Mouse (Mus musculus) midbrain, embryonic 16.5 days (tissue): ENCODE measurements around the gene Rtkn. TPM values are rescaled to one million over a fixed set of nuclear protein-coding genes. Genes with fewer than 3 reads are reported as not detected.

Experiments used
- ATAC-seq: fragments of 200-750 bp; cut with Nextera tagmentation; 2 replicates; pipeline ENCODE4 v1.8.0; 2017; ENCODE audit warnings: moderate TSS enrichment
- H3K27ac ChIP-seq: fragments of 300-500 bp; sonication (generic); 2 replicates; pipeline ENCODE4 v1.5.1; 2014; ENCODE audit warnings: mild to moderate bottlenecking, low read length, mixed read lengths
- H3K27me3 ChIP-seq: fragments of 300-500 bp; sonication (generic); 2 replicates; pipeline ENCODE4 v1.6.1; 2014; ENCODE audit warnings: low read depth, low read length, mixed read lengths; ENCODE audit not compliant: control insufficient read depth, insufficient read depth
- H3K36me3 ChIP-seq: fragments of 300-500 bp; sonication (generic); 2 replicates; pipeline ENCODE4 v1.6.1; 2014; ENCODE audit warnings: mild to moderate bottlenecking, low read length, moderate library complexity, mixed read lengths; ENCODE audit not compliant: control insufficient read depth, insufficient read depth
- H3K4me1 ChIP-seq: fragments of 300-500 bp; sonication (generic); 2 replicates; pipeline ENCODE4 v1.6.1; 2014; ENCODE audit warnings: mild to moderate bottlenecking, low read length, mixed read lengths; ENCODE audit not compliant: control insufficient read depth, insufficient read depth
- H3K4me2 ChIP-seq: fragments of 300-500 bp; sonication (generic); 2 replicates; pipeline ENCODE4 v1.6.1; 2014; ENCODE audit warnings: mild to moderate bottlenecking, low read length, mixed read lengths
- H3K4me3 ChIP-seq: fragments of 300-500 bp; sonication (generic); 2 replicates; pipeline ENCODE4 v1.5.1; 2014; ENCODE audit warnings: low read depth, mild to moderate bottlenecking, low read length, moderate library complexity, mixed read lengths
- H3K9ac ChIP-seq: fragments of 300-500 bp; sonication (generic); 2 replicates; pipeline ENCODE4 v1.6.1; 2014; ENCODE audit warnings: low read depth, low read length, mixed read lengths
- H3K9me3 ChIP-seq: fragments of 300-500 bp; sonication (generic); replicated peaks from 2 replicates; pipeline ENCODE4 v1.6.1; 2014; ENCODE audit warnings: mild to moderate bottlenecking, low read length, mixed read lengths; ENCODE audit not compliant: control insufficient read depth, poor library complexity, severe bottlenecking
- WGBS: fragments of 180-500 bp; shearing (Covaris S2); extraction: QIAGEN DNeasy Blood & Tissue Kit; methylation state at CpG from one replicate; pipeline ENCODE4 v1.1.7; 2014; 5-methylcytosine and 5-hydroxymethylcytosine counted together
- polyA plus RNA-seq: library from polyadenylated mRNA; unstranded; fragments of >200 nt; fragmentation: Nextera tagmentation; extraction: Ambion mirVana; gene quantifications from 2 replicates; pipeline ENCODE4 v1.2.1, GENCODE M21; 2015

The Rtkn gene
- polyA plus RNA-seq, 1 experiment from 2014 or later = 10.7 TPM

GRCm38 (mm10) chr6:83135571-83136161 lies 403 bp downstream of the Rtkn start:
- Histone ChIP-seq H3K27me3 (peaks cover 13% of the 10 kb centered on the region), H3K9ac (no peak overlapping the region), H3K27ac (no peak overlapping the region), H3K9me3 (no peaks in the 10 kb centered on the region), H3K36me3 (no peaks in the 10 kb centered on the region), H3K4me3 (no peak overlapping the region; the same call in 1 of the 2 replicates), H3K4me2 (peak overlapping the region; percentile 30; the same call in 1 of the 2 replicates), H3K4me1 (peaks cover 19% of the 10 kb centered on the region)
- WGBS = 4% methylated on average over 37 of the region's 37 CpGs
- no peak for ATAC-seq

GRCm38 (mm10) chr6:83136291-83136880 lies 1.1 kb downstream of the Rtkn start:
- Histone ChIP-seq H3K4me1 (peaks cover 19% of the 10 kb centered on the region), H3K9ac (0 out of 2 replicates have a peak overlapping the region, but pooled peaks have one; percentile 66), H3K4me2 (peak overlapping the region; percentile 54), H3K36me3 (no peaks in the 10 kb centered on the region), H3K4me3 (peak overlapping the region; percentile 37), H3K9me3 (no peaks in the 10 kb centered on the region), H3K27me3 (peaks cover 13% of the 10 kb centered on the region), H3K27ac (peak overlapping the region; percentile 81)
- ATAC-seq = no peak
- WGBS = 20% methylated on average over 5 of the region's 5 CpGs

GRCm38 (mm10) chr6:83136881-83137575 lies 1.8 kb downstream of the Rtkn start:
- Histone ChIP-seq H3K36me3 (no peaks in the 10 kb centered on the region), H3K9ac (peak overlapping the region; percentile 66), H3K27me3 (peaks cover 13% of the 10 kb centered on the region), H3K4me3 (peak overlapping the region; percentile 37), H3K27ac (peak overlapping the region; percentile 81), H3K9me3 (no peaks in the 10 kb centered on the region), H3K4me1 (peaks cover 21% of the 10 kb centered on the region), H3K4me2 (peak overlapping the region; percentile 54)
- peak; percentile 74 for ATAC-seq
- 2% methylated on average over 26 of the region's 26 CpGs for WGBS

- H3K9ac ChIP-seq = peak overlapping the region; percentile 66
- peak overlapping the region; percentile 37 for H3K4me3 ChIP-seq
- H3K4me2 ChIP-seq = peak overlapping the region; percentile 54
- H3K36me3 ChIP-seq = no peaks in the 10 kb centered on the region
- 2% methylated on average over 12 of the region's 12 CpGs for WGBS
- H3K27ac ChIP-seq = peak overlapping the region; percentile 81
- no peaks in the 10 kb centered on the region for H3K9me3 ChIP-seq
- peak; percentile 30; the same call in 1 of the 2 replicates for ATAC-seq
- peaks cover 13% of the 10 kb centered on the region for H3K27me3 ChIP-seq
- peaks cover 27% of the 10 kb centered on the region for H3K4me1 ChIP-seq
Observed at GRCm38 (mm10) chr6:83137576-83137950, 2.3 kb downstream of the Rtkn start.

GRCm38 (mm10) chr6:83138056-83138455 lies 2.8 kb downstream of the Rtkn start:
- WGBS = 3% methylated on average over 11 of the region's 11 CpGs
- peaks cover 27% of the 10 kb centered on the region for H3K4me1 ChIP-seq
- 0 out of 2 replicates have a peak overlapping the region, but pooled peaks have one; percentile 44 for H3K9ac ChIP-seq
- H3K36me3 ChIP-seq = no peaks in the 10 kb centered on the region
- H3K27ac ChIP-seq = peak overlapping the region; percentile 81
- peak; percentile 16 for ATAC-seq
- H3K27me3 ChIP-seq = peaks cover 13% of the 10 kb centered on the region
- peak overlapping the region; percentile 37 for H3K4me3 ChIP-seq
- peak overlapping the region; percentile 54 for H3K4me2 ChIP-seq
- no peaks in the 10 kb centered on the region for H3K9me3 ChIP-seq

GRCm38 (mm10) chr6:83140044-83140443 lies 4.8 kb downstream of the Rtkn start:
- no peaks in the 10 kb centered on the region for H3K9me3 ChIP-seq
- H3K27ac ChIP-seq = no peak overlapping the region
- peaks cover 10% of the 10 kb centered on the region for H3K27me3 ChIP-seq
- H3K4me1 ChIP-seq = peaks cover 27% of the 10 kb centered on the region
- H3K4me3 ChIP-seq = no peak overlapping the region
- H3K36me3 ChIP-seq = no peaks in the 10 kb centered on the region
- no peak overlapping the region for H3K9ac ChIP-seq
- WGBS = 92% methylated on average over 8 of the region's 8 CpGs
- ATAC-seq = no peak
- H3K4me2 ChIP-seq = no peak overlapping the region

- Histone ChIP-seq H3K27me3 (peaks cover 4% of the 10 kb centered on the region), H3K36me3 (no peaks in the 10 kb centered on the region), H3K4me1 (peaks cover 25% of the 10 kb centered on the region), H3K4me3 (peak overlapping the region; percentile 33; the same call in 1 of the 2 replicates), H3K9ac (peak overlapping the region; percentile 64), H3K27ac (no peak overlapping the region), H3K9me3 (no peaks in the 10 kb centered on the region), H3K4me2 (peak overlapping the region; percentile 63)
- no peak for ATAC-seq
- WGBS = 29% methylated on average over 4 of the region's 4 CpGs
Observed at GRCm38 (mm10) chr6:83141636-83142035, 6.4 kb downstream of the Rtkn start.

- H3K4me1 ChIP-seq = peaks cover 20% of the 10 kb centered on the region
- ATAC-seq = peak; percentile 19; the same call in 1 of the 2 replicates
- no peaks in the 10 kb centered on the region; the same call in 1 of the 2 replicates for H3K27me3 ChIP-seq
- H3K36me3 ChIP-seq = no peaks in the 10 kb centered on the region
- H3K27ac ChIP-seq = no peak overlapping the region
- peak overlapping the region; percentile 64 for H3K9ac ChIP-seq
- 4% methylated on average over 33 of the region's 41 CpGs for WGBS
- peak overlapping the region; percentile 63 for H3K4me2 ChIP-seq
- H3K9me3 ChIP-seq = no peaks in the 10 kb centered on the region
- H3K4me3 ChIP-seq = peak overlapping the region; percentile 33
Observed at GRCm38 (mm10) chr6:83142211-83142731, 7.0 kb downstream of the Rtkn start.
